Mouse (Mus musculus) bone marrow, adult 2 months (tissue): ENCODE data around the gene Erg28.

ENCODE experiments used
- CTCF ChIP-seq: fragments of 200-500 bp; IDR thresholded peaks from 2 replicates; pipeline ENCODE4 v1.5.1; 2011; ENCODE audit warnings: low read length, control low read depth; ENCODE audit not compliant: control insufficient read depth, insufficient read depth
- POLR2A ChIP-seq: fragments of 200-500 bp; IDR thresholded peaks from 2 replicates; pipeline ENCODE4 v1.6.1; 2011; ENCODE audit warnings: low read depth, mild to moderate bottlenecking, control low read depth, low read length, borderline replicate concordance; ENCODE audit not compliant: control insufficient read depth

DNA sequence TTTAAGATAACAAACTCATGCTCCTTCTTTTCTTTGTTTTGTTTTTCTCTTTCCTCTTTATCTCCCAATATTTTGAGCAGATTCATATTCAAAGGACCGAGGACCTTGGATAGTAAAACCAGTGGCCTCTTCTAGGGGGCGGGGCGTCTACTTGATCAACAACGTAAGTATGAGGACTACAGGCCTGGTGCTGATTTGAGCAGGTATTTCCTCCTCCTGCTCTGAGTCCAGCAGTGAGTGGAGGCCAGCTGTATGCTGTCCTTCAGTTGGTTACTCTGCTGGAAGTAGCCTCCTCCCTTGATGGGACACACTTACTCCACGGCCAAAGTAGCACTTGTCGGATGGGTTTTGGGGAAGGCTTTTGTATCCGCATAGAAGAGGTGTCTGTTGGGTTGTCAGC, 33.0 kb upstream of the Erg28 start:
- TF ChIP-seq CTCF (no peak), POLR2A (no peak)
